Mouse (Mus musculus): ENCODE results near the gene Fkbp5.
"Not testable (repeated sequence)": the region's sequence is repeated elsewhere in the genome, so short reads cannot be mapped to it uniquely, and the experiment has no call there.

Gene Fkbp5

DNA sequence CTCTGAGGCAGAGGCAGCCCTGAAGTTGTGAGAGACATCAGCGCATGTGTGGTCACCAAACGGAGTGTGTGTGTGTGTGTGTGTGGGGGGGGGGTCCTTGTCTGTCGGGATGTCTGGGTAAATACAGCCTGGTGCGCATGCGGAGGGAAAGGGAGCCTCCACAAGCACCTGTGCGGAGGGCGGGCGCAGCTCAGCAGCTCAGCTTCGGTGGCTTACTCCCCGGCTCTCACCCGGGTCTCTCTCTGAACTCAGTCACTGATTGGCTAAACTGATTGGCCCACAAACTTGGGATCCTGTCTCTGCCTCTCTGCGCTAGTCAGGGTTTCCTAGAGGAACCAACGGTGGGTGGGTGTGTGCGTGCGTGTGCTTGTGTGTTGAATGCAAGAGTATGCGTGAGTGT is 142.8 kb downstream of the Fkbp5 start:
- no peak for DNase-seq (ENCODE audit: low read depth, low spot score)

DNA sequence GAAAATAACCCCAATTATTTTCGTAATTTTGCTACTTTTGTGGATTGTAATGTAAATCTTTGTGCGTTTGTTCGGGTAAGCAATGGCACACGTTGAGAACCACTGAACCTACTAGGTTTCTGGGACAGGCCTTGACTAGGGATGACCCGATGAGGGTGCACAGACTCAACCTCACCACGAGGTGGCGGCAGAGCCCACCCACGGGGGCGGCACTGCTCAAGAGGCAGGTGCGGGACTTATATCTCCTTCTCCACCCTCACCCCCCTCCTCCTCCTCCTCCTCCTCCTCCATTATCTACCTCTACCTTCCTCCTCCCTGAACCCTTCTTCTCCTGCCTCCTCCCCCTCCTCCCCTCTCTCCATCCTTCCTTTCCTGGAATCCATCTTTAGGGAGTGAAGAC is 143.5 kb downstream of the Fkbp5 start:
- DNase-seq (ENCODE audit: low read depth, low spot score) = no peak

DNA sequence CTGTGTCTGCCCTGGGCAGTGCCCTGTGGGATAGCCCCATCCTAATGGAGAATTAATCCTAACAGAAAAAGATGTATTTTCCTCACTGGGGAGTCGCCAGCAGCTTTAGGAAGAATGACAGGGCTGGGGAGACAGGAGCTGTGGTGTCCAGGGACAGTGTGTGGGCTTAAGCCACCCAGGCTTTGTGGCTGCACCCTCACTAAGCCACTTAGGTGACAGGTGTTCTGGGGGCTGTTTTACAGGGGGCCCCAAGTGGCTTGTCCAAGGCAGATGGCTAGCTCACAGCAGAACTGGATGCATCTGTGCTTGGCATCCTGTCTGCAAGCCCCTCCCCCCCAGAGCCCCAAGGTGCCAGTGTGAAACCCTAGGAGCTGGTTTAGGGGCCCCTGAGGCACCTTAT is 145.4 kb downstream of the Fkbp5 start:
- DNase-seq (ENCODE audit: low read depth, low spot score) = no peak

DNA sequence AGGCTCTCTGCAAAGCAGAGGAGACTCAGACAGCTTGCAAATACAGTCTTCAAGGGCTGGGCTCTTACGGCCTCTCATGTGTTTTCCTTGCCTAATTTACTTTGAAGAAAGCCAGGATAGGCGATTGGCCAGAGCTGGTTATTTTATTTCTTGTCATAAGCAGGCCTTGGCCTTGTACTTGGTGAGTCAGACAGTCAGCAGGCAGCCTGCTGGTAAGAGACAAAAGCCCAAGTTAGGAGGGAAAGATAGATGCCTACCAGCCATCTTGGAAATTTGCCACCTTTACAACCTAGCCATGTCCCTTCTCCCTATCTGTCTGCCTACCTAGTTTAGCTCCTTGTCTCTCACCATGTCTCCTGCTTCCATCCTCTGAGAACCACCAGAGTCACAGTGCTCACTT is 146.0 kb downstream of the Fkbp5 start:
- no peak for DNase-seq (ENCODE audit: low read depth, low spot score)

DNA sequence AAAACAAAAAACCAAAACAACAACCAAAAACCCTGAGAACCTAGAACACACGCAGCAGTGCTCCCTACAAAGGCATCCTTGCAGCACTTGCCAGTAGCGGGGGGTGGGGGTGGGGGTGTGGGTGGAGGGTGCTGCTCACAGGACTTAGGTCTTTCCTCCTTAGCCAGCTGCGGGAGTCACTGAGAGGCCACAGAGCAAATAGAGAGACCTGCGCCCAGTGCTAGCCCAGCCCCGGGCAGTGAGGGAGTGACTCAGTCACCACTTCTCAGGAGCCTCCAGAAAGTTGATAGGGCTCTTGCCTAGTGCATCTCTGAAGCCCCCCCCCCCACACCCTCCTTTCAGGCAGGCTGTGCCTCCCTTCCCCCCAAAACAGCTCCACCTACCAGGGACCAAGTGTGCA is 148.3 kb downstream of the Fkbp5 start:
- DNase-seq (ENCODE audit: low read depth, low spot score) = no peak

DNA sequence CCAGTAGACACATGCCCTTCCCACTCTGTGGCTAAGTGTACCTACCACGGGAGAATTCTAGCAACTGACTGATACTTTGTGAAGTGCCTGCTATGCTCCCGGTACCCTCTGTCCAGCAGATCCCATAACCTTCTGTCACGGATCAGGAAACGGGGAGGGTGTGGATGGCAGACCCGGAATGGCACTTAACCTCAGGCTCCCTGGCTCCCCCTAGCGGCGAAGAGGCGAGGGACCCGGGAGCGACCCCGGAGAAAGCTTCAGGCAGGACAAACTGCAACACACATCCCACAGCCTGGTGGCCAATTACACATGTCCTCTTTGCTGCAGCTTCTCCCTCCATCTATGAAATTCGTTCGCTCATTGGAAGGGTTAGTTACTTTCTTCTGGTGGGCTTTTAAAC is 148.9 kb downstream of the Fkbp5 start:
- DNase-seq (ENCODE audit: low read depth, low spot score) = peak; percentile 75

DNA sequence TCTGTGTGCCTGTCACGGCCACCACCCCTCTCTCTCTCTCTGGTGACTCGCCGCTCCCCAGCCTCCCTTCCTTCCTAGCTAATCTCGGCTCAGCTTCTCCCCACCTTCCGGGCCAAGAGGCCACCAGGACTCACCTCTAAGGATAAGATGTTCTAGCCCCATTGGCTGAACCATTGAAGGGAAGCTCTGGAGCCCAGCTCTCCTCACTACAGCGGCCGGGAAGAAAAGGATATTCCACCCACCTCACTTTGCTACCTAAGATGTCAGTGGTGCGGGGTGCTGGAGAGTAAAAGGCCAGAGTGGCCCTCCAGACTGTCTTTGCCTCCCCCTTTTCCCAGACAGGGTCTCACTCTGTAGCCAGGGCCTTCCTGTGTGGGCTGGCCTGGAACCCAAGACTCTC is 152.2 kb downstream of the Fkbp5 start, which contains the start of gene Tulp1:
Tulp1 (minus strand) TSS at position 101 of the 400 bp plus-strand sequence.
- DNase-seq (ENCODE audit: low read depth, low spot score) = no peak

DNA sequence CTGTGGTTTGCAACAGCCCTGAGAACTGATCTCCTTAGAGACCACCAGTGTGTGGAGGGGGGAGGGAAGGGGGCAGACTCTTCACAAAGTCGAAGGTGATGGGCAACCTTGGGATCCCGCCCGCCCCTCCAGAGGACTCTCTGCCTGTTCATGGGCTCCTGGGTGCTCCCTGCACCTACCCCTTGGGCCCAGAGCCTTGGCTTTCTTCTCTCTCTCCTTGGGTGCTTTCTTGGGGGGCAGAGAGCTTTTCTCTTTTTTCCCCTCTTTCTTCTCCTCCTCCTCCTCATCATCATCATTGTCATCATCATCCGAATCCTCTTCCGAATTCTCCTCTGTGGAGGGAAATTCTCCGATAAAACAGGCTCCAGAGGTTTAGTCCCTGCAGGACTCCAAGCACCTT is 153.8 kb downstream of the Fkbp5 start:
- no peak for DNase-seq (ENCODE audit: low read depth, low spot score)

DNA sequence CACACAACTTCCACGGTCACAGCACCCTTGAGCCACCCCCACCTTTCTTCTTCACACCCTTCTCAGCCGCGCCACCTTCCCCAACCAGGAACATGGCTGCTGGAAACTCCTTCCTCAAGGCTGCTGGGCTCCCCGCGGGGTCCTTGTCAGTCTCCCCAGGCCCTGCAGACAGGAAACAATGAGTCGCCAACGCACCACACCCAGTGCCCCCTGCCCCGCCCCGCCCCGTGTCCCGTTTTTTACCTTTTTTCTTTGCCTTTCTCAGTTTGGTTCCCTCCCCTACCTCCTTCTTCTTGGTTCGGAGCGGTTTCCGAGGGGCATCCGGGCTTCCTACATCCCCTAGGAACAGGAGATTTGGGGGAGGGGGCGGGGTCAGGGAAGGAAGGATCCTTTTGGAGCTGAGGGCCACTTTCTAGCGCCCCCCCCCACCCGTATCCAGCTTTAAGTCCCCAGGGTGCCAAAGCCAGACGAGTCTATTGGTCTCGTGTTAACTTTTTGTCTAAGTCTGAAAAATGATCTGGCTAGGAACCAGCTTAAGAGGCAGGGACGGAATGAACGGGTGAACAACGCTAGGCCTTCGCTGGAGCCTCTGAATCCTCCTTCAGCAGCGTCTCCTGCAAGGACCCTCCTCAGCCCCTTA is 154.6 kb downstream of the Fkbp5 start:
- no peak for DNase-seq (ENCODE audit: low read depth, low spot score)

DNA sequence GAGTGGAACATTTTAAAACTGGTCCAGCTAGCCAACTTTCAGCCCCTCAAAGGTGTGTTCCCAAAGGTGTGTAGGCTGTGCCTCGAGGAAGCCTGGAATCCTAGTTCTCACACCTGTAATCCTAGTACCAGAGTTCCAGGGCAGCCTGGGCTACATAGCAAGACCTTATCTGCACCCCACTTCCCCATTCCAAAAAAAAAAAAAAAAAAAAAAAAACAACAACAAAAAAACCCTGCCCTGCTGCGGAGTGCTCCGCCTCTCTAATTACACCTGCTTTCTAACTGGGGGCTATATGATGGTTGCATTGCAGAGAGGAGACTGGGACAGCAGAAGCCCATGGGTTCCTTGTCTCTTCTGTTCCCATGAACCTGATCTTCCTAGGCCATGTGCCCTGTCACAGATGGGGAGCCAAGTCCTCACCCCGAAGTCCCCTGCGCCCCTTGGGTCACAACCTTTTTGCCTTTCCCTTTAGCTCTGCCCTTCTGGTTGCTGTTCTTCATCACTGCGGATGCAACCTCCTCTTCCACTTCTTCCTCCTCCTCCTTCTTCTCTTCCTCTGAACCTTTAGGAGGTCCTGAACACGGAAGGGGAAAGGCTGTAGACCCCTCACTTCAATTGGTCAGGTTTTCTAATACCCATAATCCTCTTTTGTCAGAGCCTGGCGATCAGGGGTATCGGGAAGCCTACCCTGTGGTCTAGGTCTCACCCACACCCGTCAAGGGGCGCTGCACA is 155.2 kb downstream of the Fkbp5 start:
- no peak for DNase-seq (ENCODE audit: low read depth, low spot score)

DNA sequence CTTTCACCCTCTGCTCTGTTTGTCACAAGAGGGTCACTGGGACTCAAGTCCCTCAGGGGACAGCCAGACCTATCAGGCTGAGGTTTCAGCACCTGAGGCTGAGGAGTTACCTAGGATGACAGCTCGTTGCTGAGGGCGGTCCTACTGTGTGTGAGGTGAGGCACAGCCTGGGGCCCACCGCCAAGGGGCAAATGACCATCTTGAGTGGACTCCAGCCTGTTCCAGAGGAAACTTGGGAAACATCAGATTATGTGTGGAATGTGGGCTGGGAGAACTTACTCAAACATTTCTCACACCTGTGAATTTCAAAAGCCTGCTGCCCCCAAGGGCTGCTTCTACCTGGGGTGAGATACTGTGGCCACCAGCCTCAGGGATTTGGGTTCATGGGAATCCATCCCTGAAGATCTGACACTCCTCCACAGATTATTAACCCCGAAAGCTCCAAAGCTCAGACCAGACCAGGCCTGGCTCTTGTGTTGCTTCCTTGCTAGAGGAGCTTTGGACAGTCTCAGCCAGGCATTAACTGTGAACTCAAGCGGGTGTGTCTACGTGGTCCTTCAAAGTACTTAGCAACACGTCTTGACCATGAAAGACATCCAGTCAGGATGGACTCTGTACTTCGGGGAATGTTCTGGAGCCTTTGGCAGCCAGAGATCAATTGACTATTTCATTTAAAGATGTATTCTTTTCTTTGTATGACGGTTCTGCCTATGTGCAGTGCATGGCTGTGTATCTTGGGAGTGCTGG is 156.6 kb downstream of the Fkbp5 start:
- no peak for DNase-seq (ENCODE audit: low read depth, low spot score)

DNA sequence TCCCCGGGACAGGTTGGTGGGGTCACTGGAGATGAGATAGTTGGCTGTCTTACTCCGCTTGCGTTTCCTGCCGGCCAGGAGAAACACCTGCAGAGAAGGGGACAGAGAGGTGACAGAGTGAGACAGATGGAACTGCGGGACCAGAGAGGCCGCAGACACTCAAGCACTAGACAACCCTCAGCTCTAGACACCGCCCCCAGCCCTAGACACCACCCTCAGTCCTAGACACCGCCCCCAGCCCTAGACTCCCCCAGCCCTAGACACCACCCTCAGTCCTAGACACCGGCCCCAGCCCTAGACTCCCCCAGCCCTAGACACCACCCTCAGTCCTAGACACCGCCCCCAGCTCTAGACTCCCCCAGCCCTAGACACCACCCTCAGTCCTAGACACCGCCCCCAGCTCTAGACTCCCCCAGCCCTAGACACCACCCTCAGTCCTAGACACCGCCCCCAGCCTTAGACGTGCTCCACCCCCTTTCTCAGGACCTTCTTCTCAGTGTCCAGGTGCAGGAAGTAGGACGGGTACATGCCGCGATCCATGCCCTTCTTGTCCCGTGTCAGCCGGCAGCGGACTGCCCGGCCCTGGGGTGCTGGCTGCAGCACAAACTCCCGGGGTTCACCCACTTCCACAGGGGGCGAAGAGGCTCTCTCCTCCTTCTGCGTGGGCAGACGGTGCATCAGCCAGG is 158.6 kb downstream of the Fkbp5 start:
- not testable (repeated sequence) for DNase-seq (ENCODE audit: low read depth, low spot score)

DNA sequence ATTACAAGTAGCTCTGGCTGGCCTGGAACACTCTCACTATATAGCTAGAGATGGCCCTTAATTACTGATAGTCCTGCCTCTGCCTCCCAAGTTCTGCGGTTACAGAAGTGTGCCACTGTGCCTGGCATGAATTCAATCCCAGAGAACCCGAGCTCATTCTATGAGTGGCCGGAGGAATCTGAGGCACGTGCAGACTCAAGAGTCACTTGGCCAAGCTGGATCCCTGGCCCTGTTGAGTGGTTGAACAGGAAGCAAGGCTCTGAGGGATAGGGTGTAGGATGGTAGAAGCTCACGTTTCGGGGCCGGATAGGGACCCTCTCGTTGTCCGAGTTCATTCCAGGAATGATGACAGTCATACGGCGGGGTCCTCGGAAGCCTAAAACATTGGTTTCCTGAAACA is 161.5 kb downstream of the Fkbp5 start:
- no peak for DNase-seq (ENCODE audit: low read depth, low spot score)

DNA sequence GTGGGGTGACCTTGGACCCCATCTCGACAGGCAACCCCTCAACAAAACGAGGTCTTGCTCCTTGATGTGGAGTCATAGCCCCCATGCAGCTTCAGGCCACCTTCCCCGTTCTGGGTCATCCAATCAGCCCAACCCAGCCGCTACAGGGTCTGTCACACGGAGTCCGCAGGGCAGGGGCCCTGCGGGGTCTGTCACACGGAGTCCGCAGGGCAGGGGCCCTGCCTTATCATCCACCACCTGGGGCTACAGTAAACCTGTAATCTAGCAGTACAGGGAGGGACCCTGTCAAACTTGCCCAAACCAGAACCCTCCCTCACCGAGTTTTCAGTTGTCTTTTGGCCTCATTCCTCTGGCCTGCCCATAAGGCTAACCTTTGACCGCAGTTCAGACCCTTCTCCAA is 165.3 kb downstream of the Fkbp5 start:
- DNase-seq (ENCODE audit: low read depth, low spot score) = no peak

DNA sequence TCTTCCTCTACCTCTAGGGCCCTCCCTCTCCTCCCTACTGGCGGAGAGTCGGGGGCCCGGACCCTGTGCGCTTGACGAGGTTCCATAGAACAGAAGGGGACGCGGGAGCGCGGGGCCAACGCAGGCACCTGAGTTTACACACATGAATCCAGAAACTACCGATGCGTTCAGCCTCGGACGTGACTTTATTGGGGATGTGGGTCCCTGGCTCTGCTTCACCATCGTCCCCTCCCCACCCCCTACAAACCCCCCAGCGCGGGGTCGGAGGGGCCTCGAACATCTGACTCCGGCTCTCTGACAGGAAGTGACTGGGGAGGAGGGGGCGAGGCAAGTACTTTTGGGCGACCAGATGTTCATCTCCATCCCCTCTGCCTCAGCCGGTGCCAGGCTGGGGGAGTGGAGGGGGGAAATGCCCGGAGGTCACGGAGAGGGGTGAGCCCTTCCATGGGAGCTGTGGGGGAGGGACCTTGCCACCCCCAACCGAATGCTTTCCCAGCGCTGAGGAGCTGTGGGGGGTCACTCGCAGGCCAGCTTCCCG is 165.9 kb downstream of the Fkbp5 start:
- DNase-seq (ENCODE audit: low read depth, low spot score) = peak; percentile 40

DNA sequence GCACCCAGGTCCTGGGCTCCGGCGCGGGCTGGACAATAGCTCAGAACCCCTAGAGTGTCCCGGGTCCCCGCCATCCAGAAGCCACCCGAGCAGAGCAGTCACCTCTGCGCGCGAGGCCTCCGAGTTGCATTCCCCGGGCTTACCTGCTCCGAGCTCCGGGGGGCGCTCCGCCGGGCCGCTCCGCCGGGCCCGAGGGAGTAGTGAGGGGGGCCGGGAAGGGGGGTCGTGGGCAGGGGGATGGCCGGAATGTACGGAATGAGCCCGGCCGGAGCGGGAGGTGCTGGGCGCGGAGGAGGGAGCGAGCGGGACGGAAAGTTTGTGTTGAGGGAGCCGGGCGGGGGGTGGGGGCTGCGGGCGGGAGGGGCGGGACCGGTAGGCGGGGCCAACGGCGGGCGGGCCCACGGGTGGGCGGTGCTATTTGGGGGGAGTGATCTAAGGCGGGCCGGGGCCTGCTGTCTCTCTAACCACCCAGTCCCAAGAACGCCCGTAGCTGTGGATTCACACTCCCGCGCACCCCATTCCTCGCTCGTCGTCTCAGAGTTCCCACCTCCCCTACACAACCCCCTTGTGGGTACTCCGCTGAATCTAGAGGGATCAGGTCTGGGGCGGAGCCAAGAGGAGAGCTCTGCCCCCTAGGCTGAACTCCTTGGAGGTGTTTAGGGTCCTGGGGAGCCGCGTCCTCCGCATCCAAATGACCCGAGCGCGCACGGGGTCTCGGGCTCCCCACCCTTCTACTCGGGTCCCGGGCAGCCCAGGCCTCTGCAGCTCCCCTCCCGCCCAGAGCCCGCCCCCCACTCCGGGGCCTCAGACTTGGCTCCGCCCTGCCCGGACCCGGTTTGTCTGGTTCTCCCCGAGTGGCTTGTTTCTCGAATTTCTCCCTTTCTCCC is 166.6 kb downstream of the Fkbp5 start, which contains the start of gene Tead3:
Tead3 (minus strand) TSS at position 352 of the 887 bp plus-strand sequence.
- peak; percentile 76 for DNase-seq (ENCODE audit: low read depth, low spot score)

DNA sequence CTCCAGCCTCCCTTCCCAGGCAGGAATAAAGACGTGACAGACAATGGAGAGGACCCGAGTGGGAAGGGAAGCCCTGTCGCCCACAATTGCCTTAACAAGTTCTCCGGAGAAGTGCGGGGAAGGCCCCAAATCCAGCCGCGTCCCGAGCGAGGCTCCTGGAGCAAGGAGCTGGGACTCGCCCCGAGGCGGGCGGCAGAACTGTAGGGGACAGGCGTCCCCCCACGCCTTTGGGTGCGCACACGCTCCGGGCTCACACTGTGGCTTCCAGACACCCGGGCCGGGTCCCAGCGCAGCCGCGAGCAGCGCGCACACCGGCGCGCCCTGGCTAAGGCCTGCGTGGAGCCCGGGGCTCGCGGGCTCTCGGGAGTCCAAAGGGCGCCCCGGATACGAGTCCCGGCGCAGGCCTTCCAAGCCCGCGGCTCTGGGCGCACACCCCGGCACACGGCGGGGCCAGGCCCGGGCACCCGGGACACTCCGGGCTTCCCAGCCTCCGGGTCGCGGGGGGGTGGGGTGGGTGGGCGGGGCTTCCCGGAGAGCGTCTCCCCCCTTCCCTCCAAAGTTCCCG is 167.3 kb downstream of the Fkbp5 start:
- no peak for DNase-seq (ENCODE audit: low read depth, low spot score)

DNA sequence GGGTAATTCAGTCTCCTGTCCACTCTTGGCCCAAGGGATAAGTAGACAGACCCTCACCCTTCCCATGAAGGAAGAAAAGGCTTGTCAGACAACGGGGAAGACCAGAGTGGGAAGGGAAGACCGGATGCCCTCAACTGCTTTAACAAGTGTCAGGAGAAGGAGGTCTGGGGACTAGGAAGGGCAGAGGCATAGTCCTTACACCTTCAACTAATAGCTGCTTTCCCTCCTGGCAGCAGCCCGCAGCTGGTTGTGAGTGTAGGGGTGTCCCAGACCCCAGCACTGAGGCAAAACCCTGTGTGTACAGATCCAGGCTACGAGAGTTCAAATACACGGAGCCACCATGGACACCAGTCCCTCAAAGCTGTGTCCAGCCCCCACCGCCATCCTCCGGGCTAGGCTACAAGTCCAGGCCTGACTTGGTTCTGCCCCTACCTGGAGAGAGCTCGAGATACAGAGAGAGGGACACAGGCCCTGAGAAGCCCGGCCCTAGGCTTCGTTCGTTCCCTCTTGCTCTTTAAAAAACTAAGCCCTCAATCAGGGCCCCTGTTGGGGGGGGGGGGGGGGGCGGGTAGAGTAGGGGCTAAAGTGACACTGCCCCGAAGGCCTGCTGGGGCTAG is 168.0 kb downstream of the Fkbp5 start:
- DNase-seq (ENCODE audit: low read depth, low spot score) = no peak

Data from forelimb bud, embryonic 11.5 days (tissue).